Mouse (Mus musculus) liver, postnatal 0 days (tissue): ENCODE measurements around the gene Myo1d.

Source experiments
- CTCF ChIP-seq: sonication (generic); IDR thresholded peaks from 2 replicates; pipeline ENCODE4 v1.5.1; 2016; ENCODE audit warnings: antibody characterized with exemption, low read depth
- EP300 ChIP-seq: IDR thresholded peaks from 2 replicates; pipeline ENCODE4 v1.6.1; 2016; ENCODE audit warnings: antibody characterized with exemption, low read depth, mild to moderate bottlenecking

GRCm38 (mm10) chr11:80745426-80745825 lies 34.4 kb downstream of the Myo1d start:
- no peak for TF ChIP-seq CTCF
- no peak for TF ChIP-seq EP300
